Comparison of ENCODE assay signal across 10 mouse cellular contexts in the genomic region with DNA sequence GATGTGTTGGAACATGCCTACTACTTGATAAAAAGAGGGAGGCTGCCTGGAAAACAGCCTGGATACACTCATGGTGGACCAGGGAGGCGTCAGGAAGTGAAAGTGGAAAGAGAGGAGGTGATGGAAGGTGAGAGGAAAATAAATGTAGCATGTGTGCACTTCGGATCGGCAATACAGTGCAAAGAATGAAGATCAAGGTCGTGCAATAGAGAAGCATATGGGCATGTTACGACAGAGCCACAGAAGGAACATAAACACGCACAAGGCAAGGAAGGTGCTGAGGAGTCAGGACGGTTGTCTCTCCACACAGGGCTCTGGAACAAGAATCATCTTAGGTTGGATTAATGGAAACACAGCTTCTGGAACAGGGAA. TPM values are rescaled to one million over a fixed set of nuclear protein-coding genes. Genes with fewer than 3 reads are reported as not detected.
A peak's percentile ranks its signal among the peaks of the same experiment; 100 is the strongest.
DNase-seq lines count a peak whose midpoint lies in the region; ATAC-seq and TF ChIP-seq lines count a peak whose summit lies in the region.
"Had no signal": no experiment of that assay in that cellular context is flagged by ENCODE, and none has a peak within 500 bp of the region (broad histone marks: within the 10 kb centered on the region; RNA-seq: fewer than 3 reads in every experiment).

No protein-coding gene starts in this region.

- peaks cover 22% of the 10 kb centered on the region for H3K4me1 ChIP-seq in kidney, postnatal 0 days (replicated peaks; ENCODE audit: insufficient read depth, low read length)
- H3K4me1 ChIP-seq in MEL (ENCODE audit: control insufficient read depth in 1 of 2, insufficient read depth in 2 of 2, low read length in 2 of 2), result peaks cover 6 to 27% of the 10 kb centered on the region in 2 experiments
- peaks cover 37% of the 10 kb centered on the region for H3K4me1 ChIP-seq in embryonic facial prominence, embryonic 15.5 days
- peaks cover 27% of the 10 kb centered on the region for H3K4me1 ChIP-seq in liver, embryonic 11.5 days (replicated peaks; ENCODE audit: control insufficient read depth, insufficient read depth, low read length)

- TF ChIP-seq CTCF in kidney, postnatal 0 days (IDR thresholded peaks at IDR 0.05; ENCODE audit: low read depth), result no peak
- no peak for TF ChIP-seq CTCF in MEL (IDR thresholded peaks at IDR 0.05 in 2 of 3, conservative IDR thresholded peaks at IDR 0.05 in 1 of 3; ENCODE audit: control insufficient read depth in 1 of 3, insufficient read depth in 1 of 3, low read depth in 2 of 3, low read length in 3 of 3, poor library complexity in 1 of 3, severe bottlenecking in 1 of 3)

- TF ChIP-seq POLR2A in MEL (IDR thresholded peaks at IDR 0.05; ENCODE audit: control insufficient read depth in 1 of 2, insufficient read depth in 1 of 2, low read depth in 1 of 2, low read length in 2 of 2, poor library complexity in 1 of 2), result peak in 1 of 2 experiments; percentile 32; a peak in 1 of 4 replicates

- no peaks in the 10 kb centered on the region for H3K36me3 ChIP-seq in kidney, postnatal 0 days (ENCODE audit: insufficient read depth, low read length)
- H3K36me3 ChIP-seq in MEL (ENCODE audit: control insufficient read depth in 1 of 2, insufficient read depth in 2 of 2, low read length in 2 of 2), result peaks cover 0 to 28% of the 10 kb centered on the region in 2 experiments; a peak in 2 of 4 replicates
- no peaks in the 10 kb centered on the region for H3K36me3 ChIP-seq in embryonic facial prominence, embryonic 15.5 days
- H3K36me3 ChIP-seq in liver, embryonic 11.5 days (ENCODE audit: control insufficient read depth, insufficient read depth, low read length), result no peaks in the 10 kb centered on the region

- no peak for DNase-seq in kidney, postnatal 0 days (ENCODE audit: low spot score)
- DNase-seq in kidney, adult 9 months, result no peak
- DNase-seq in MEL (ENCODE audit: low read depth, low spot score), result no peak
- no peak for DNase-seq in liver, embryonic 11.5 days (ENCODE audit: low spot score)
- no peak for DNase-seq in embryo, embryonic 10 days (ENCODE audit: low spot score)
- no peak for DNase-seq in gastrocnemius, adult 18-20 months (ENCODE audit: low spot score)
- DNase-seq in spleen, adult 12 weeks (ENCODE audit: low spot score), result no peak
- DNase-seq: cerebellum, postnatal 25 days had no signal

- H3K4me3 ChIP-seq in kidney, postnatal 0 days (replicated peaks; ENCODE audit: low read depth, low read length), result 0 out of 2 replicates have a peak overlapping the region, but pooled peaks have one; percentile 6
- H3K4me3 ChIP-seq in MEL (ENCODE audit: control insufficient read depth in 1 of 2, insufficient read depth in 1 of 2, low read depth in 2 of 2, low read length in 2 of 2), result peak overlapping the region; percentile 32 to 74; a peak in 3 of 4 replicates
- peak overlapping the region; percentile 22 for H3K4me3 ChIP-seq in embryonic facial prominence, embryonic 15.5 days (replicated peaks)
- H3K4me3 ChIP-seq in liver, embryonic 11.5 days (ENCODE audit: low read depth, low read length), result no peak overlapping the region

- no peaks in the 10 kb centered on the region for H3K27me3 ChIP-seq in kidney, postnatal 0 days (ENCODE audit: insufficient read depth, low read length)
- no peaks in the 10 kb centered on the region for H3K27me3 ChIP-seq in MEL (ENCODE audit: control insufficient read depth in 1 of 2, insufficient read depth in 2 of 2, low read length in 2 of 2)
- no peaks in the 10 kb centered on the region for H3K27me3 ChIP-seq in embryonic facial prominence, embryonic 15.5 days
- H3K27me3 ChIP-seq in liver, embryonic 11.5 days (replicated peaks; ENCODE audit: control insufficient read depth, insufficient read depth, low read length), result no peaks in the 10 kb centered on the region

- ATAC-seq in kidney, postnatal 0 days (replicated peaks; ENCODE audit: low FRiP score, low read depth), result no peak
- ATAC-seq in embryonic facial prominence, embryonic 15.5 days (ENCODE audit: insufficient number of reproducible peaks, low FRiP score, low TSS enrichment, low read depth), result no peak
- ATAC-seq in liver, embryonic 11.5 days (replicated peaks; ENCODE audit: low FRiP score), result no peak
- ATAC-seq: inflammation-experienced regulatory T-cells, adult 6 months had no signal

- H3K79me2 ChIP-seq in MEL (ENCODE audit: control insufficient read depth, insufficient read depth, low read length, poor library complexity), result peaks cover 3% of the 10 kb centered on the region; the same call in 1 of the 2 replicates

- H3K27ac ChIP-seq in kidney, postnatal 0 days, result peak overlapping the region; percentile 100
- peak overlapping the region; percentile 100; the same call in 1 of the 2 replicates for H3K27ac ChIP-seq in MEL (ENCODE audit: control insufficient read depth, low read depth, low read length)
- peak overlapping the region; percentile 100 for H3K27ac ChIP-seq in embryonic facial prominence, embryonic 15.5 days (replicated peaks)
- H3K27ac ChIP-seq in liver, embryonic 11.5 days (ENCODE audit: low read depth, low read length), result no peak overlapping the region

- H3K9ac ChIP-seq in kidney, postnatal 0 days (ENCODE audit: low read depth, low read length), result 0 out of 2 replicates have a peak overlapping the region, but pooled peaks have one; percentile 50
- H3K9ac ChIP-seq in MEL (ENCODE audit: control insufficient read depth, low read depth, low read length, poor library complexity, severe bottlenecking), result peak overlapping the region; percentile 100
- H3K9ac ChIP-seq in embryonic facial prominence, embryonic 15.5 days, result no peak overlapping the region
- no peak overlapping the region for H3K9ac ChIP-seq in liver, embryonic 11.5 days (ENCODE audit: low read depth, low read length)

- TF ChIP-seq EP300 in MEL (IDR thresholded peaks at IDR 0.05; ENCODE audit: low read depth in 1 of 2, low read length in 2 of 2), result no peak

- no peaks in the 10 kb centered on the region for H3K9me3 ChIP-seq in kidney, postnatal 0 days (replicated peaks; ENCODE audit: low read length)
- H3K9me3 ChIP-seq in MEL (replicated peaks; ENCODE audit: insufficient read depth, low read length), result no peaks in the 10 kb centered on the region
- H3K9me3 ChIP-seq in embryonic facial prominence, embryonic 15.5 days (replicated peaks), result no peaks in the 10 kb centered on the region
- H3K9me3 ChIP-seq in liver, embryonic 11.5 days (ENCODE audit: control insufficient read depth, low read length), result no peaks in the 10 kb centered on the region

- TF ChIP-seq RAD21 in MEL (IDR thresholded peaks at IDR 0.05; ENCODE audit: low read depth, low read length), result no peak

- WGBS in kidney, postnatal 0 days, result 18% methylated on average over 7 of the region's 7 CpGs
- WGBS in embryonic facial prominence, embryonic 15.5 days, result 18% methylated on average over 7 of the region's 7 CpGs
- 30% methylated on average over 7 of the region's 7 CpGs for WGBS in liver, embryonic 11.5 days

- H3K4me2 ChIP-seq in kidney, postnatal 0 days (ENCODE audit: low read length), result peak overlapping the region; percentile 68
- H3K4me2 ChIP-seq in embryonic facial prominence, embryonic 15.5 days (replicated peaks), result peak overlapping the region; percentile 59
- peak overlapping the region; percentile 73 for H3K4me2 ChIP-seq in liver, embryonic 11.5 days

TF ChIP-seq in MEL, 35 proteins besides CTCF, POLR2A, EP300 and RAD21:
- no peak for TF ChIP-seq CHD1 (IDR thresholded peaks at IDR 0.05; ENCODE audit: low read depth, low read length)
- TF ChIP-seq KAT2A (conservative IDR thresholded peaks at IDR 0.05; ENCODE audit: low read depth, low read length), result no peak
- TF ChIP-seq ETS1 (IDR thresholded peaks at IDR 0.05; ENCODE audit: low read depth, low read length), result no peak
- no peak for TF ChIP-seq GABPA (IDR thresholded peaks at IDR 0.05; ENCODE audit: low read depth, low read length)
- no peak for TF ChIP-seq USF2 (IDR thresholded peaks at IDR 0.05; ENCODE audit: borderline replicate concordance in 1 of 2, insufficient read depth in 1 of 2, low read depth in 1 of 2, low read length in 2 of 2)
- TF ChIP-seq ZKSCAN1 (IDR thresholded peaks at IDR 0.05; ENCODE audit: low read depth, low read length), result no peak
- TF ChIP-seq CHD2 (IDR thresholded peaks at IDR 0.05; ENCODE audit: low read length), result no peak
- TF ChIP-seq MAZ (IDR thresholded peaks at IDR 0.05; ENCODE audit: low read depth, low read length), result no peak
- no peak for TF ChIP-seq ZMIZ1 (IDR thresholded peaks at IDR 0.05; ENCODE audit: low read depth, low read length)
- no peak for TF ChIP-seq TAL1 (IDR thresholded peaks at IDR 0.05; ENCODE audit: low read length)
- no peak for TF ChIP-seq MYC (IDR thresholded peaks at IDR 0.05; ENCODE audit: low read depth, low read length)
- TF ChIP-seq TCF12 (IDR thresholded peaks at IDR 0.05; ENCODE audit: low read depth, low read length), result no peak

RNA-seq across cellular contexts. Expression of gene Arid1a, which starts 59.9 kb away (rescaled TPM):
- 17.9 and 19.3 TPM in 2 replicates for polyA plus RNA-seq in kidney, postnatal 0 days (2015; fragmentation: Nextera tagmentation; extraction: Ambion mirVana)
- total RNA-seq in MEL (2012; rRNA removed), result 18.1 and 22.7 TPM in 2 replicates
- 10 to 100 TPM; 70.6 to 83.3 TPM for polyA plus RNA-seq in MEL (2012; ENCODE audit: insufficient read depth in 1 of 2, insufficient read length in 2 of 2, low read depth in 1 of 2, low replicate concordance in 2 of 2, missing spikeins in 1 of 2)
- 26.8 and 29.2 TPM in 2 replicates for polyA plus RNA-seq in embryonic facial prominence, embryonic 15.5 days (2015; fragmentation: Nextera tagmentation; extraction: Ambion mirVana)
- polyA plus RNA-seq in liver, embryonic 11.5 days (2014; fragmentation: Nextera tagmentation; extraction: Ambion mirVana), result 26.6 and 32.4 TPM in 2 replicates
- 10 to 100 TPM; 22.4 to 26.6 TPM for total RNA-seq in gastrocnemius, adult 18-20 months (2021)

Comparison
In these comparisons a context has a peak if more than half of its experiments do, and no peak if none do; other contexts are left out.
1. H3K9ac ChIP-seq: peak in kidney, postnatal 0 days (single experiment) and MEL (single experiment); none in embryonic facial prominence, embryonic 15.5 days (single experiment) and liver, embryonic 11.5 days (single experiment).
2. Peak in every context shown above with its lines, with median percentiles within 50 percentile points of each other: H3K4me2 ChIP-seq.